Mouse (Mus musculus) embryonic stem cell, embryonic (primary cell): ENCODE data around the gene Gm45234.

Experiments
- CTCF ChIA-PET, 4 experiments: fragments of 300-600 bp in 2 of 4; fragments of 350-600 bp in 2 of 4; sonication (Branson Sonifier 250); formaldehyde crosslinking; loops; one replicate each; lab custom pipeline; 2022; ENCODE audit warnings: inconsistent platforms in 2 of 4; lab: Charles Lee
- POLR2A ChIA-PET, 4 experiments: fragments of 300-600 bp in 2 of 4; fragments of 350-600 bp in 2 of 4; sonication (Branson Sonifier 250); formaldehyde crosslinking; loops; one replicate each; lab custom pipeline; 2022; ENCODE audit warnings: antibody characterized with exemption in 4 of 4, inconsistent platforms in 1 of 4; lab: Charles Lee

The Gm45234 gene

GRCm38 (mm10) chr6:124755306-124755705, 515 bp downstream of the Gm45234 start:
- POLR2A ChIA-PET: interaction anchor here (0.6 to 22.3 kb wide), 40 partner anchors 8 to 326 kb away, joined by 3 to 449 read pairs (median 8); partner anchors contain the start of genes Grcc10 (in 4 of the 4), Cdca3 (in 3 of the 4), Usp5 (in 3 of the 4) and Emg1 (in 2 of the 4)
- CTCF ChIA-PET: interaction anchor here (0.6 to 5.0 kb wide), 11 partner anchors 10 to 672 kb away, joined by 3 to 46 read pairs (median 4); partner anchors contain the start of gene Grcc10 (in 1 of the 4)

- CTCF ChIA-PET: no interaction called here
- POLR2A ChIA-PET: interaction anchor here in 3 of 4 experiments (0.9 to 22.3 kb wide), 17 partner anchors 8 to 277 kb away, joined by 3 to 449 read pairs (median 10); partner anchors contain the start of genes Grcc10 (in 3 of the 3), Eno2 (in 2 of the 3), Ptpn6 (in 2 of the 3) and Emg1 (in 1 of the 3)
Measured at GRCm38 (mm10) chr6:124753861-124754260, 2.0 kb downstream of the Gm45234 start.

GRCm38 (mm10) chr6:124750405-124750804, 5.4 kb downstream of the Gm45234 start:
- ChIA-PET POLR2A (interaction anchor here in 2 of 4 experiments (1.5 to 22.3 kb wide), 4 partner anchors 7 to 180 kb away, joined by 3 to 449 read pairs (median 94); partner anchors contain the start of genes Grcc10 (in 2 of the 2), Atn1 (in 1 of the 2), Gm45234 (in 1 of the 2) and Mlf2 (in 1 of the 2)), CTCF (no interaction called here)

GRCm38 (mm10) chr6:124746654-124747632, 8.9 kb downstream of the Gm45234 start:
- POLR2A ChIA-PET: interaction anchor here (0.5 to 23.3 kb wide), 25 partner anchors 8 to 1944 kb away, joined by 3 to 686 read pairs (median 5); partner anchors contain the start of genes Atn1 (in 3 of the 4), Gm45234 (in 3 of the 4), Emg1 (in 2 of the 4) and Phb2 (in 2 of the 4)

GRCm38 (mm10) chr6:124746296-124746605, 9.6 kb downstream of the Gm45234 start:
- CTCF ChIA-PET: interaction anchor here (0.6 to 2.7 kb wide), 8 partner anchors 13 to 163 kb away, joined by 3 to 12 read pairs (median 4); partner anchors contain the start of genes Emg1 (in 1 of the 4) and Phb2 (in 1 of the 4)
- POLR2A ChIA-PET: interaction anchor here (0.5 to 23.3 kb wide), 21 partner anchors 11 to 1943 kb away, joined by 3 to 686 read pairs (median 8); partner anchors contain the start of genes Atn1 (in 3 of the 4), Emg1 (in 3 of the 4), Phb2 (in 3 of the 4) and Gm45234 (in 2 of the 4)

More at GRCm38 (mm10) chr6:124746654-124747632, 8.9 kb downstream of the Gm45234 start:
- CTCF ChIA-PET: interaction anchor here (0.6 to 2.7 kb wide), 8 partner anchors 12 to 162 kb away, joined by 3 to 12 read pairs (median 4); partner anchors contain the start of genes Emg1 (in 1 of the 4) and Phb2 (in 1 of the 4)

- CTCF ChIA-PET: interaction anchor here (0.6 to 3.4 kb wide), 44 partner anchors 10 to 273 kb away, joined by 3 to 46 read pairs (median 4); partner anchors contain the start of genes Gm45234 (in 3 of the 4), Emg1 (in 2 of the 4), Phb2 (in 2 of the 4) and Atn1 (in 1 of the 4)
Measured at GRCm38 (mm10) chr6:124745490-124746295, 10.1 kb downstream of the Gm45234 start.

GRCm38 (mm10) chr6:124744755-124745321, 11.0 kb downstream of the Gm45234 start:
- POLR2A ChIA-PET: interaction anchor here (0.6 to 23.3 kb wide), 92 partner anchors 12 to 470 kb away, joined by 3 to 686 read pairs (median 4); partner anchors contain the start of genes Atn1 (in 3 of the 4), Cdca3 (in 3 of the 4), Emg1 (in 3 of the 4) and Gm45234 (in 3 of the 4)

More at GRCm38 (mm10) chr6:124745490-124746295, 10.1 kb downstream of the Gm45234 start:
- POLR2A ChIA-PET: interaction anchor here (0.6 to 23.3 kb wide), 88 partner anchors 11 to 825 kb away, joined by 3 to 686 read pairs (median 4); partner anchors contain the start of genes Atn1 (in 3 of the 4), Cdca3 (in 3 of the 4), Emg1 (in 3 of the 4) and Gm45234 (in 3 of the 4)

GRCm38 (mm10) chr6:124743647-124744046, 12.2 kb downstream of the Gm45234 start:
- ChIA-PET CTCF (interaction anchor here in 2 of 4 experiments (0.9 to 3.4 kb wide), 4 partner anchors 14 to 41 kb away, joined by 4 to 46 read pairs (median 8); partner anchors contain the start of genes Atn1 (in 1 of the 2) and Gm45234 (in 1 of the 2)), POLR2A (interaction anchor here (0.6 to 23.3 kb wide), 31 partner anchors 12 to 422 kb away, joined by 3 to 686 read pairs (median 6); partner anchors contain the start of genes Atn1 (in 3 of the 4), Gm45234 (in 3 of the 4), Cdca3 (in 2 of the 4) and Emg1 (in 2 of the 4))

More at GRCm38 (mm10) chr6:124744755-124745321, 11.0 kb downstream of the Gm45234 start:
- CTCF ChIA-PET: interaction anchor here (0.5 to 3.4 kb wide), 40 partner anchors 10 to 1960 kb away, joined by 3 to 46 read pairs (median 4); partner anchors contain the start of genes Gm45234 (in 3 of the 4), Emg1 (in 2 of the 4), Phb2 (in 2 of the 4) and Atn1 (in 1 of the 4)

- POLR2A ChIA-PET: interaction anchor here (0.6 to 23.3 kb wide), 27 partner anchors 11 to 423 kb away, joined by 3 to 686 read pairs (median 6); partner anchors contain the start of genes Atn1 (in 3 of the 4), Gm45234 (in 3 of the 4), Cdca3 (in 2 of the 4) and Emg1 (in 2 of the 4)
Measured at GRCm38 (mm10) chr6:124742839-124743514, 12.8 kb downstream of the Gm45234 start.

GRCm38 (mm10) chr6:124741842-124742241, 14.0 kb downstream of the Gm45234 start:
- ChIA-PET POLR2A (interaction anchor here (0.5 to 23.3 kb wide), 259 partner anchors 8 to 823 kb away, joined by 3 to 686 read pairs (median 5); partner anchors contain the start of genes Atn1 (in 4 of the 4), Emg1 (in 4 of the 4), Gm45234 (in 4 of the 4) and Phb2 (in 4 of the 4)), CTCF (interaction anchor here (0.6 to 2.1 kb wide), 14 partner anchors 14 to 450 kb away, joined by 3 to 12 read pairs (median 4); partner anchors contain the start of genes Cdca3 (in 1 of the 4), Emg1 (in 1 of the 4), Gm45234 (in 1 of the 4) and Mrpl51 (in 1 of the 4))

More at GRCm38 (mm10) chr6:124742839-124743514, 12.8 kb downstream of the Gm45234 start:
- CTCF ChIA-PET: interaction anchor here in 1 of 4 experiments (3.4 kb wide), 1 partner anchor 15 kb away, joined by 46 read pairs; the partner anchor contains the start of genes Atn1 and Gm45234

GRCm38 (mm10) chr6:124740888-124741761, 14.7 kb downstream of the Gm45234 start, which contains the start of gene Grcc10:
Grcc10 (minus strand) TSS chr6:124741374.
- CTCF ChIA-PET: interaction anchor here (0.6 to 2.1 kb wide), 19 partner anchors 15 to 450 kb away, joined by 3 to 12 read pairs (median 4); partner anchors contain the start of genes Cdca3 (in 1 of the 4), Emg1 (in 1 of the 4), Gm45234 (in 1 of the 4) and Lpcat3 (in 1 of the 4)
- POLR2A ChIA-PET: interaction anchor here (0.5 to 23.3 kb wide), 284 partner anchors 8 to 1866 kb away, joined by 3 to 686 read pairs (median 4); partner anchors contain the start of genes Atn1 (in 4 of the 4), C1rl (in 4 of the 4), Cdca3 (in 4 of the 4) and Emg1 (in 4 of the 4)

- ChIA-PET POLR2A (interaction anchor here (0.5 to 23.3 kb wide), 160 partner anchors 8 to 1865 kb away, joined by 3 to 686 read pairs (median 7); partner anchors contain the start of genes Atn1 (in 4 of the 4), C1rl (in 4 of the 4), Cdca3 (in 4 of the 4) and Emg1 (in 4 of the 4)), CTCF (interaction anchor here in 3 of 4 experiments (0.6 to 2.1 kb wide), 11 partner anchors 17 to 107 kb away, joined by 3 to 12 read pairs (median 5); no protein-coding TSS in a partner anchor)
Measured at GRCm38 (mm10) chr6:124740211-124740887, 15.5 kb downstream of the Gm45234 start.
